Mouse (Mus musculus) heart, postnatal 0 days (tissue): ENCODE results near the gene Taf3. TPM values are rescaled to one million over a fixed set of nuclear protein-coding genes. Genes with fewer than 3 reads are reported as not detected.

Source experiments
- ATAC-seq: fragments of 200-750 bp; cut with Nextera tagmentation; 2 replicates; pipeline ENCODE4 v1.8.0; 2017; ENCODE audit warnings: low read depth, moderate number of reproducible peaks, moderate library complexity; ENCODE audit not compliant: insufficient read depth
- DNase-seq: peaks from one replicate; pipeline ENCODE4 v3.0.0-alpha.2; 2016; ENCODE audit warnings: low spot score
- H3K27ac ChIP-seq: fragments of 300-500 bp; sonication (generic); 2 replicates; pipeline ENCODE4 v1.5.1; 2014; ENCODE audit warnings: low read depth, mild to moderate bottlenecking
- H3K27me3 ChIP-seq: fragments of 300-500 bp; sonication (generic); 2 replicates; pipeline ENCODE4 v1.6.1; 2014; ENCODE audit warnings: low read length, mixed read lengths; ENCODE audit not compliant: control insufficient read depth, insufficient read depth
- H3K36me3 ChIP-seq: fragments of 300-500 bp; sonication (generic); replicated peaks from 2 replicates; pipeline ENCODE4 v1.6.1; 2014; ENCODE audit warnings: low read length, mixed read lengths; ENCODE audit not compliant: control insufficient read depth, insufficient read depth
- H3K4me1 ChIP-seq: fragments of 300-500 bp; sonication (generic); 2 replicates; pipeline ENCODE4 v1.6.1; 2014; ENCODE audit warnings: antibody characterized with exemption; ENCODE audit not compliant: control insufficient read depth, insufficient read depth
- H3K4me2 ChIP-seq: fragments of 300-500 bp; sonication (generic); 2 replicates; pipeline ENCODE4 v1.6.1; 2014; ENCODE audit warnings: low read depth, mild to moderate bottlenecking, low read length, moderate library complexity
- H3K4me3 ChIP-seq: fragments of 300-500 bp; sonication (generic); 2 replicates; pipeline ENCODE4 v1.5.1; 2014; ENCODE audit warnings: low read depth, low read length
- H3K9ac ChIP-seq: fragments of 300-500 bp; sonication (generic); replicated peaks from 2 replicates; pipeline ENCODE4 v1.6.1; 2014; ENCODE audit warnings: low read depth, low read length, mixed read lengths
- H3K9me3 ChIP-seq: fragments of 300-500 bp; sonication (generic); replicated peaks from 2 replicates; pipeline ENCODE4 v1.6.1; 2016; ENCODE audit warnings: low read length; ENCODE audit not compliant: control insufficient read depth
- CTCF ChIP-seq: IDR thresholded peaks from 2 replicates; pipeline ENCODE4 v1.5.1; 2016; ENCODE audit warnings: antibody characterized with exemption, control low read depth, low read depth
- EP300 ChIP-seq: IDR thresholded peaks from 2 replicates; pipeline ENCODE4 v1.6.1; 2016; ENCODE audit warnings: antibody characterized with exemption, low read depth
- WGBS: fragments of 180-500 bp; shearing (Covaris S2); extraction: QIAGEN DNeasy Blood & Tissue Kit; methylation state at CpG from one replicate; pipeline ENCODE4 v1.1.7; 2014; 5-methylcytosine and 5-hydroxymethylcytosine counted together
- polyA plus RNA-seq: library from polyadenylated mRNA; unstranded; fragments of >200 nt; fragmentation: Nextera tagmentation; extraction: Ambion mirVana; gene quantifications from 2 replicates; pipeline ENCODE4 v1.2.1, GENCODE M21; 2015
- total RNA-seq: library from RNA; depleted of rRNA; stranded (reverse); fragments of >200 nt; gene quantifications from 2 replicates; pipeline ENCODE4 v1.2.3, GENCODE M21; 2014; ENCODE audit warnings: low replicate concordance

Taf3 gene
- total and polyA plus RNA-seq, 2 experiments from 2014 or later: 3.0 to 6.3 TPM

GRCm38 (mm10) chr2:9939250-9939649 is 109.1 kb downstream of the Taf3 start:
- Histone ChIP-seq H3K9me3 (no peaks in the 10 kb centered on the region), H3K4me1 (no peaks in the 10 kb centered on the region), H3K27me3 (no peaks in the 10 kb centered on the region), H3K36me3 (0 out of 2 replicates have a peak, but pooled peaks cover 9% of the 10 kb centered on the region), H3K4me3 (no peak overlapping the region), H3K4me2 (no peak overlapping the region), H3K27ac (no peak overlapping the region), H3K9ac (no peak overlapping the region)
- WGBS: 63% methylated on average over 4 of the region's 4 CpGs
- TF ChIP-seq CTCF: no peak
- no peak for TF ChIP-seq EP300
- DNase-seq: no peak
- no peak for ATAC-seq

DNA sequence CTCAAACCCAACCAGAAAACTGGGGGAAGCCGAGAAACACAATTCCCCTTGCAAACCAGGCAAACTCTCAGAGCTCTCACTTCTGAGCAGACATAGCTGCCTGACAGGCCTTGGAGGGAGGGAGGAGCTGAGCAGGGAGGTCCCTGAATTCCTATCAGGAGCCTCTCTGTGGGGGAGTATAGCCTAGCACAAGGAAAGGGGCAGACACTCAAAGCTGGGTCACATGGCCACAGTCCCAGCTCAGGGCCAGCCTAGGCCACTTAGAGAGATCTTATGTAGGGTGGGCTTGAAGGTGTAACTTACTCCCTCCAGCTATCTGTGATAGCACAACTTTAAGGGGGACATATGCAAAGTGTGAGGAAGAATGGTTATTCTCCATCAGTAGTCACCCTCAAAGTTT is 112.4 kb downstream of the Taf3 start:
- H3K9me3 ChIP-seq: no peaks in the 10 kb centered on the region
- no peak overlapping the region for H3K9ac ChIP-seq
- DNase-seq (no peak), ATAC-seq (no peak)
- H3K36me3 ChIP-seq: 0 out of 2 replicates have a peak, but pooled peaks cover 9% of the 10 kb centered on the region
- H3K4me3 ChIP-seq: no peak overlapping the region
- no peak overlapping the region for H3K27ac ChIP-seq
- WGBS: 17% methylated on average over 1 of the region's 1 CpGs
- no peaks in the 10 kb centered on the region for H3K27me3 ChIP-seq
- TF ChIP-seq CTCF (no peak), EP300 (no peak)
- H3K4me2 ChIP-seq: no peak overlapping the region
- H3K4me1 ChIP-seq: no peaks in the 10 kb centered on the region

- Histone ChIP-seq H3K9me3 (no peaks in the 10 kb centered on the region), H3K9ac (no peak overlapping the region), H3K36me3 (no peaks in the 10 kb centered on the region; the same call in 1 of the 2 replicates), H3K4me1 (no peaks in the 10 kb centered on the region), H3K4me2 (no peak overlapping the region), H3K27me3 (no peaks in the 10 kb centered on the region), H3K27ac (no peak overlapping the region), H3K4me3 (no peak overlapping the region)
- TF ChIP-seq CTCF (no peak), EP300 (no peak)
- 84% methylated on average over 4 of the region's 4 CpGs for WGBS
- DNase-seq (no peak), ATAC-seq (no peak)
Observed at GRCm38 (mm10) chr2:9926905-9927283, 121.5 kb downstream of the Taf3 start.

GRCm38 (mm10) chr2:9926194-9926904 is 122.0 kb downstream of the Taf3 start:
- Histone ChIP-seq H3K36me3 (no peaks in the 10 kb centered on the region; the same call in 1 of the 2 replicates), H3K4me3 (no peak overlapping the region), H3K4me1 (no peaks in the 10 kb centered on the region), H3K27ac (no peak overlapping the region), H3K27me3 (no peaks in the 10 kb centered on the region), H3K9ac (no peak overlapping the region), H3K4me2 (no peak overlapping the region), H3K9me3 (no peaks in the 10 kb centered on the region)
- DNase-seq: no peak
- TF ChIP-seq CTCF (no peak), EP300 (no peak)
- 47% methylated on average over 7 of the region's 7 CpGs for WGBS
- ATAC-seq: no peak

DNA sequence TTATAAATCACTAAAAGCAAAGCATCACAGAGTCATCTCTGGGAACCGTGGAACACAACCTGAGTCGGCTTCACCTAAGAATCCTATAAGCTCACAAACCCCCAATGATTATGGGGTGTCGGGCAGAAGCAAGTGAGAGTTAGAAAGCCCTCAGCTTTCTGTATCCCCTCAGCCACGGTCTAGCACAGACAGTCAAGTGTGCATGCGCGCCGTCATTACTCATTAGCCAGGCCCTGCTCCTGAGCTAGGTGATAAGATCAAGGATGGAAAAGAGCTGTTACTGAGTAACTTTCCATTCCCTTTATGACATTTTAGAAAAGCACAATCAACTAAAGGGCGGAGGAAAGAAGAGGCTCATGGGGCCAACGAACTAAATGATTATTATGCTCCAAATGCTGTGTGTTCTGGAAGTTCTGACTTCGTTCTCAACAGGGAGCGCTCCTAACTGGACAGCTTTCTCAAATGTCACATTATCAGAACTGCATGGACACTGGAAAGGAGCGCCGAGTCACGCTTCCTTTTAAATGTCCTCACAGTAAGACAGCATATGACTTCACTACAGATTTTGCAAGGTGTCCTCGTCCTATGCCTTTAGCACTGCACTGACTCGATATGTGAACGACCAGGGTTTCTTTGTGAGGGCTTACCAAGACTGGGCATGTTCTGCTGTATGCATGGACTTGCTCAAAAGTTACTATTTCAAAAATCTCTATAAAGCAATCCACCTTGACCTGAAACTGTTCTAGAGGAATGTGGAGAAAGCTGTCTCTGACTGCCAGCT is 129.5 kb downstream of the Taf3 start:
- ATAC-seq (no peak), DNase-seq (no peak)
- H3K27me3 ChIP-seq: no peaks in the 10 kb centered on the region
- no peak overlapping the region for H3K27ac ChIP-seq
- no peak overlapping the region for H3K4me2 ChIP-seq
- H3K9me3 ChIP-seq: no peaks in the 10 kb centered on the region
- H3K4me3 ChIP-seq: no peak overlapping the region
- H3K4me1 ChIP-seq: no peaks in the 10 kb centered on the region
- TF ChIP-seq CTCF (no peak), EP300 (no peak)
- peaks cover 8% of the 10 kb centered on the region for H3K36me3 ChIP-seq
- no peak overlapping the region for H3K9ac ChIP-seq
- WGBS: 75% methylated on average over 17 of the region's 17 CpGs
